Mouse (Mus musculus): Measurements from ENCODE around the gene Cmah. TPM values are rescaled to one million over a fixed set of nuclear protein-coding genes. Genes with fewer than 3 reads are reported as not detected.

Gene Cmah
- polyA plus RNA-seq, 1 experiment from 2014 or later = 0.30 TPM

DNA sequence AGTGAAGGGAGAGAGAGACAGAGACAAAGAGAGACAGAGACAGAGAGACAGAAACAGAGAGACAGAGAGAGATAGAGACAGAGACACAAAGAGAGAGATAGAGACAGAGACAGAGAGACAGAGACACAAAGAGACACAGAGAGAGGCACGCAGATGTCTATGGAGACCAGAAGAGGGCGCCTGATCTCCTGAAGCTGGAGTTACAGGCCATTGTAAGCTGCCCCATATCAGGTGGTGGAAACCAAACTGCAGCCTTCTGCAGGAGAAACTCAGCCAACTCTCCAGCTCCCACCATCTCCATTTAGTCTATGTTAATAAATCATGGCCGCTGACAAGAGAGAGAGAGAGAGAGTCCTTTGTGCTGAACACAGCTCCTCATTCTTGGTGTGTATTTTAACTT lies 172.3 kb downstream of the Cmah start:
- Histone ChIP-seq H3K27ac (replicated peaks in 1 of 2; ENCODE audit: control insufficient read depth in 1 of 2, insufficient read depth in 1 of 2, low read depth in 2 of 2, low read length in 2 of 2) (no peak overlapping the region), H3K4me3 (ENCODE audit: control insufficient read depth in 1 of 2, insufficient read depth in 1 of 2, low read depth in 1 of 2, low read length in 2 of 2) (no peak overlapping the region), H3K4me2 (ENCODE audit: low read length) (no peak overlapping the region), H3K9me3 (ENCODE audit: control insufficient read depth, low read length) (no peaks in the 10 kb centered on the region), H3K27me3 (ENCODE audit: control insufficient read depth, insufficient read depth, low read length) (no peaks in the 10 kb centered on the region; the same call in 1 of the 2 replicates), H3K4me1 (ENCODE audit: control insufficient read depth in 2 of 2, insufficient read depth in 2 of 2, low read length in 2 of 2) (peaks cover 21 to 34% of the 10 kb centered on the region in 2 experiments), H3K36me3 (ENCODE audit: control insufficient read depth, insufficient read depth, low read length) (no peaks in the 10 kb centered on the region), H3K9ac (ENCODE audit: low read length) (no peak overlapping the region)
- WGBS = 61% methylated on average over 3 of the region's 3 CpGs
- no peak for ATAC-seq (ENCODE audit: insufficient number of reproducible peaks, insufficient read depth, low FRiP score, low read depth)

- H3K4me2 ChIP-seq (ENCODE audit: low read length) = no peak overlapping the region
- ATAC-seq (ENCODE audit: insufficient number of reproducible peaks, insufficient read depth, low FRiP score, low read depth) = no peak
Observed at GRCm38 (mm10) chr13:24501179-24501905, 174.1 kb downstream of the Cmah start.

GRCm38 (mm10) chr13:24501919-24502318 lies 174.7 kb downstream of the Cmah start:
- H3K27ac ChIP-seq (replicated peaks in 1 of 2; ENCODE audit: control insufficient read depth in 1 of 2, insufficient read depth in 1 of 2, low read depth in 2 of 2, low read length in 2 of 2) = no peak overlapping the region
- H3K4me1 ChIP-seq (ENCODE audit: control insufficient read depth in 2 of 2, insufficient read depth in 2 of 2, low read length in 2 of 2) = peaks cover 15 to 22% of the 10 kb centered on the region in 2 experiments
- no peak overlapping the region for H3K4me2 ChIP-seq (ENCODE audit: low read length)
- 94% methylated on average over 3 of the region's 3 CpGs for WGBS
- no peak overlapping the region for H3K9ac ChIP-seq (ENCODE audit: low read length)
- no peaks in the 10 kb centered on the region for H3K36me3 ChIP-seq (ENCODE audit: control insufficient read depth, insufficient read depth, low read length)
- no peaks in the 10 kb centered on the region; the same call in 1 of the 2 replicates for H3K27me3 ChIP-seq (ENCODE audit: control insufficient read depth, insufficient read depth, low read length)
- no peak overlapping the region for H3K4me3 ChIP-seq (ENCODE audit: control insufficient read depth in 1 of 2, insufficient read depth in 1 of 2, low read depth in 1 of 2, low read length in 2 of 2)
- H3K9me3 ChIP-seq (ENCODE audit: control insufficient read depth, low read length) = no peaks in the 10 kb centered on the region
- ATAC-seq (ENCODE audit: insufficient number of reproducible peaks, insufficient read depth, low FRiP score, low read depth) = no peak

More at GRCm38 (mm10) chr13:24501179-24501905, 174.1 kb downstream of the Cmah start:
- no peaks in the 10 kb centered on the region for H3K9me3 ChIP-seq (ENCODE audit: control insufficient read depth, low read length)
- H3K4me1 ChIP-seq (ENCODE audit: control insufficient read depth in 2 of 2, insufficient read depth in 2 of 2, low read length in 2 of 2) = peaks cover 12 to 27% of the 10 kb centered on the region in 2 experiments
- H3K4me3 ChIP-seq (ENCODE audit: control insufficient read depth in 1 of 2, insufficient read depth in 1 of 2, low read depth in 1 of 2, low read length in 2 of 2) = no peak overlapping the region
- no peak overlapping the region for H3K27ac ChIP-seq (replicated peaks in 1 of 2; ENCODE audit: control insufficient read depth in 1 of 2, insufficient read depth in 1 of 2, low read depth in 2 of 2, low read length in 2 of 2)
- H3K27me3 ChIP-seq (ENCODE audit: control insufficient read depth, insufficient read depth, low read length) = no peaks in the 10 kb centered on the region; the same call in 1 of the 2 replicates
- no peak overlapping the region for H3K9ac ChIP-seq (ENCODE audit: low read length)
- H3K36me3 ChIP-seq (ENCODE audit: control insufficient read depth, insufficient read depth, low read length) = no peaks in the 10 kb centered on the region
- 81% methylated on average over 25 of the region's 25 CpGs for WGBS

DNA sequence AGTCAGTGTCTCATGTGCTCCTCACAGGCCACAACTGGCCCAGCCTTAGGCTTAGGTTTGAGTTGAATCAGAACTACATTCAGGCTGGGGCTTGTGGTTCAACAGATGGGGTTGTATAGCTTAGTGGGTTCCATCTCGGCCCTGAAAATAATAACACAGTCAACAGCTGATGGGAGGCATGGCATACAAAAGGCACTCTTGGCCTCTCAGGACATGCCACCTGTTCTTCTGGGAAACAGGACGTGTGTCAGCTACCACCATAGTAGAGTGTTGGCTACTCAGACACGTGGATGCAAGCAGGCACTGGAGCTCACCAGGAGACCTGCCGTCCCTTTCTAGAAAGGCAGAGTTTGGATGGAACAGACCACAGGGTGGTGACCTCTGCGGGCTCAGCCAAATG lies 178.6 kb downstream of the Cmah start:
- Histone ChIP-seq H3K9me3 (ENCODE audit: control insufficient read depth, low read length) (no peaks in the 10 kb centered on the region), H3K9ac (ENCODE audit: low read length) (no peak overlapping the region), H3K27me3 (ENCODE audit: control insufficient read depth, insufficient read depth, low read length) (no peaks in the 10 kb centered on the region; the same call in 1 of the 2 replicates), H3K4me2 (ENCODE audit: low read length) (no peak overlapping the region), H3K27ac (replicated peaks in 1 of 2; ENCODE audit: control insufficient read depth in 1 of 2, insufficient read depth in 1 of 2, low read depth in 2 of 2, low read length in 2 of 2) (no peak overlapping the region), H3K4me1 (ENCODE audit: control insufficient read depth in 2 of 2, insufficient read depth in 2 of 2, low read length in 2 of 2) (peaks cover 0 to 5% of the 10 kb centered on the region in 2 experiments; a peak in 2 of 4 replicates), H3K36me3 (ENCODE audit: control insufficient read depth, insufficient read depth, low read length) (no peaks in the 10 kb centered on the region), H3K4me3 (ENCODE audit: control insufficient read depth in 1 of 2, insufficient read depth in 1 of 2, low read depth in 1 of 2, low read length in 2 of 2) (no peak overlapping the region)
- no peak for ATAC-seq (ENCODE audit: insufficient number of reproducible peaks, insufficient read depth, low FRiP score, low read depth)
- WGBS = 82% methylated on average over 5 of the region's 5 CpGs

- Histone ChIP-seq H3K27me3 (ENCODE audit: control insufficient read depth, insufficient read depth, low read length) (no peaks in the 10 kb centered on the region; the same call in 1 of the 2 replicates), H3K9ac (ENCODE audit: low read length) (no peak overlapping the region), H3K36me3 (ENCODE audit: control insufficient read depth, insufficient read depth, low read length) (no peaks in the 10 kb centered on the region), H3K9me3 (ENCODE audit: control insufficient read depth, low read length) (no peaks in the 10 kb centered on the region), H3K4me2 (ENCODE audit: low read length) (no peak overlapping the region), H3K27ac (replicated peaks in 1 of 2; ENCODE audit: control insufficient read depth in 1 of 2, insufficient read depth in 1 of 2, low read depth in 2 of 2, low read length in 2 of 2) (no peak overlapping the region), H3K4me1 (ENCODE audit: control insufficient read depth in 2 of 2, insufficient read depth in 2 of 2, low read length in 2 of 2) (peaks cover 0 to 5% of the 10 kb centered on the region in 2 experiments; a peak in 2 of 4 replicates), H3K4me3 (ENCODE audit: control insufficient read depth in 1 of 2, insufficient read depth in 1 of 2, low read depth in 1 of 2, low read length in 2 of 2) (no peak overlapping the region)
- WGBS = 89% methylated on average over 6 of the region's 6 CpGs
- ATAC-seq (ENCODE audit: insufficient number of reproducible peaks, insufficient read depth, low FRiP score, low read depth) = no peak
Observed at GRCm38 (mm10) chr13:24507156-24507555, 180.0 kb downstream of the Cmah start.

- H3K27ac ChIP-seq (replicated peaks in 1 of 2; ENCODE audit: control insufficient read depth in 1 of 2, insufficient read depth in 1 of 2, low read depth in 2 of 2, low read length in 2 of 2) = no peak overlapping the region
- ATAC-seq (ENCODE audit: insufficient number of reproducible peaks, insufficient read depth, low FRiP score, low read depth) = no peak
- no peak overlapping the region for H3K9ac ChIP-seq (ENCODE audit: low read length)
- WGBS = 38% methylated on average over 1 of the region's 1 CpGs
- peaks cover 0 to 5% of the 10 kb centered on the region in 2 experiments; a peak in 1 of 4 replicates for H3K4me1 ChIP-seq (ENCODE audit: control insufficient read depth in 2 of 2, insufficient read depth in 2 of 2, low read length in 2 of 2)
- H3K36me3 ChIP-seq (ENCODE audit: control insufficient read depth, insufficient read depth, low read length) = no peaks in the 10 kb centered on the region
- no peaks in the 10 kb centered on the region for H3K27me3 ChIP-seq (ENCODE audit: control insufficient read depth, insufficient read depth, low read length)
- no peaks in the 10 kb centered on the region for H3K9me3 ChIP-seq (ENCODE audit: control insufficient read depth, low read length)
- no peak overlapping the region for H3K4me2 ChIP-seq (ENCODE audit: low read length)
- H3K4me3 ChIP-seq (ENCODE audit: control insufficient read depth in 1 of 2, insufficient read depth in 1 of 2, low read depth in 1 of 2, low read length in 2 of 2) = no peak overlapping the region
Observed at GRCm38 (mm10) chr13:24508917-24509316, 181.7 kb downstream of the Cmah start.

- Histone ChIP-seq H3K4me2 (ENCODE audit: low read length) (no peak overlapping the region), H3K4me3 (ENCODE audit: control insufficient read depth in 1 of 2, insufficient read depth in 1 of 2, low read depth in 1 of 2, low read length in 2 of 2) (no peak overlapping the region), H3K36me3 (ENCODE audit: control insufficient read depth, insufficient read depth, low read length) (no peaks in the 10 kb centered on the region), H3K9me3 (ENCODE audit: control insufficient read depth, low read length) (no peaks in the 10 kb centered on the region), H3K9ac (ENCODE audit: low read length) (no peak overlapping the region), H3K4me1 (ENCODE audit: control insufficient read depth in 2 of 2, insufficient read depth in 2 of 2, low read length in 2 of 2) (peaks cover 0 to 5% of the 10 kb centered on the region in 2 experiments; a peak in 1 of 4 replicates), H3K27ac (replicated peaks in 1 of 2; ENCODE audit: control insufficient read depth in 1 of 2, insufficient read depth in 1 of 2, low read depth in 2 of 2, low read length in 2 of 2) (no peak overlapping the region), H3K27me3 (ENCODE audit: control insufficient read depth, insufficient read depth, low read length) (no peaks in the 10 kb centered on the region)
- 39% methylated on average over 1 of the region's 1 CpGs for WGBS
- no peak for ATAC-seq (ENCODE audit: insufficient number of reproducible peaks, insufficient read depth, low FRiP score, low read depth)
Observed at GRCm38 (mm10) chr13:24511367-24511766, 184.2 kb downstream of the Cmah start.

All from heart, embryonic 14.5 days (tissue).